Mouse (Mus musculus) ES-E14 (cell line): Measurements from ENCODE around the gene Pi4k2b.

Experiments used
- CHD2 ChIP-seq: IDR thresholded peaks from 2 replicates; pipeline ENCODE4 v1.6.1; 2014; ENCODE audit warnings: mild to moderate bottlenecking, low read depth, low read length, inconsistent platforms
- HCFC1 ChIP-seq: IDR thresholded peaks from 2 replicates; pipeline ENCODE4 v1.6.1; 2012; ENCODE audit warnings: low read length, inconsistent platforms, borderline replicate concordance; ENCODE audit not compliant: insufficient read depth
- MAFK ChIP-seq: IDR thresholded peaks from 2 replicates; pipeline ENCODE4 v1.6.1; 2014; ENCODE audit warnings: mild to moderate bottlenecking, low read depth, low read length, inconsistent platforms; ENCODE audit not compliant: insufficient read depth
- ZC3H11A ChIP-seq: IDR thresholded peaks from 2 replicates; pipeline ENCODE4 v1.6.1; 2012; ENCODE audit warnings: low read depth, mild to moderate bottlenecking, inconsistent platforms, low read length, borderline replicate concordance

DNA sequence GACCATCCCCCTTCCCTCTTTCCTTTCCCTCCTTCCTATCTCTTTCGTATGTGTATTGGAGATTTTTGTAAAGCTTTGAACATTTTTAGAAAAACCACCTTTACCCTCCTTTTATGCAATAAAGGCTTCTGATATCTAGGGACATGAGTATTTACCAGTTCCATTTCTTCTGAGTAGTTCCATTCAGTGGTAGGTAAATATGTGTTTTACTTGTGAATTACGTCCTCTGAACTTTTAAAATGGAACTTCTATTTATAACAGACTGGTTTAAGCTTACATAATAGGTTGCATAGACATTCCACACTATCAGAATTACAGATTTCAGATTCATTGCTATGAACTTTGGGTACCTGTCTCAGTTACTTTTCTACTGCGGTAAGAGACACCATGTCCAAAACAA is 14.0 kb downstream of the Pi4k2b start:
- TF ChIP-seq ZC3H11A (no peak), MAFK (no peak), CHD2 (no peak), HCFC1 (no peak)
